Mouse (Mus musculus) erythroid progenitor cell, adult 5-6 weeks (primary cell): ENCODE measurements around the gene Mgarp. TPM values are rescaled to one million over a fixed set of nuclear protein-coding genes. Genes with fewer than 3 reads are reported as not detected.
"Not testable (repeated sequence)": the region's sequence is repeated elsewhere in the genome, so short reads cannot be mapped to it uniquely, and the experiment has no call there.

ENCODE experiments used
- ATAC-seq: replicated peaks from 2 replicates; pipeline ENCODE4 v1.8.0; 2016; ENCODE audit warnings: moderate number of reproducible peaks, mild to moderate bottlenecking, moderate TSS enrichment, inconsistent platforms; ENCODE audit not compliant: poor library complexity, low FRiP score, severe bottlenecking
- total RNA-seq, 2 experiments: library from RNA; stranded (forward) in 1 of 2; stranded (reverse) in 1 of 2; fragments of 150-400 nt in 1 of 2; fragments of 186-747, 209-891 nt in 1 of 2; gene quantifications; 2 replicates each; pipeline versions ENCODE4 v1.2.3 to v1.2.4; 2015 to 2017; ENCODE audit warnings: low replicate concordance in 2 of 2

Gene Mgarp
- total RNA-seq, 2 experiments from 2014 or later, result 3.9 TPM; not detected in 1

GRCm38 (mm10) chr3:51344182-51344581, 52.4 kb downstream of the Mgarp start:
- not testable (repeated sequence) for ATAC-seq

DNA sequence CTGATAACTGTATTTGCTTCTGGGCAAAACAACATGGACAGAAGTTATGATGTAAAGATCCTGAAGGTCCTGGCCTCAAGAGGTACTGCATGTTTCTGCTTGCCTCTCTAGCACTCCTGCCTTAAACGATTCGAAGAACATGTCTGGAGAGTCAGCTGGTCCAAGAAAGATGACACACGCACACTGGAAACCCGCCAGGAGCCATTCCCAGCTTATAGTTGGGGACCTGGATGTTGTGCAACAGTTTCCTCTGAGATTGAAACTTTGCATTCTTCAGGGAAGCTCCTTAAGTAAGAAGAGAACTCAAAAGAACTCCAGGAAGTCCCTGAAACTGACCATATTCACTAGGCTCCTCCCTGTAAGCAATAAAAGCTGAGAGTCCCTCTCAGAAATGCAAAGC, 53.3 kb downstream of the Mgarp start:
- no peak for ATAC-seq

GRCm38 (mm10) chr3:51342152-51342551, 54.4 kb downstream of the Mgarp start:
- no peak for ATAC-seq

DNA sequence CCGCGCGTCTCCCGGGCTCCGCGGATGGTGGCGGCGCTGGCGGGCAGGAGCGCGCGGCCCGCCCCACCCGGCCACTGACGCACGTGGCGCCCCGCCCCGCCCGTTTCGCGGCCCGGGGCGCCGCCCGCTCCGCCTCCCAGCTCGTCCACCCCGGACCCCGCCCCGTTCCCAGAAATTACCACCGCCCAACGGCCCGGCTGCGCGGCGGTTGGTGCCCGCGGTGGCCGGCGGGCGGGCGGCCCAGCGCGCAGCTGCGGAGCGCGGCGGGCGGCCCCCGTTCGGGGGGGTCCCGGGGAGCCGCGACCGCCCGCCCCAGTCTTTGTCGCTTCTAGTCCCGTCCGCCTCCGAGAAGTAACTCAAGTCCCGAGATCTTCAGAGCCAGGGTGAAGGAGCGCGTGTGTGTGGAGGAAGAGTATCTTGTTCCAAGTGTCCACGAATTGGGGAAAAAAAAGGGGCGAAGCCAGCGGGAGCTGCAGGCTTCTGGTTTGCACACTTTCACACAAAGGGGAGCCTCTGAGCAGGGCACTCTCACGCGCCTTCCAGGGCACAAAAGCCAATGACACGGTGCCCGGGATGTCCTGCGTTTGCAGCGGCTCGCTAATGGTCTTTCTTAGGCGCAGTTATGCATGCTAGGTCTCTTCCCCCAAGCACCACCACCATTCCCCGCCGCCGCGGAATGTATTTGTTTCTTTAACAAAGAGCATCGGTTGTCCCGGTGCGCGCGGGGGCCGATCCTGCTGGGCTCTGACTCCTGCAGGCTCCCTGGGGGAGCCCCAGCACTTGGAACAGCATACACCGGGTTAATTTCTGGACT, 55.1 kb downstream of the Mgarp start:
- peak; percentile 70 for ATAC-seq

GRCm38 (mm10) chr3:51340552-51341267, 55.8 kb downstream of the Mgarp start, which contains the start of gene Elf2:
Gene Elf2 (minus strand): TSS chr3:51340663.
- ATAC-seq, result peak; percentile 83

DNA sequence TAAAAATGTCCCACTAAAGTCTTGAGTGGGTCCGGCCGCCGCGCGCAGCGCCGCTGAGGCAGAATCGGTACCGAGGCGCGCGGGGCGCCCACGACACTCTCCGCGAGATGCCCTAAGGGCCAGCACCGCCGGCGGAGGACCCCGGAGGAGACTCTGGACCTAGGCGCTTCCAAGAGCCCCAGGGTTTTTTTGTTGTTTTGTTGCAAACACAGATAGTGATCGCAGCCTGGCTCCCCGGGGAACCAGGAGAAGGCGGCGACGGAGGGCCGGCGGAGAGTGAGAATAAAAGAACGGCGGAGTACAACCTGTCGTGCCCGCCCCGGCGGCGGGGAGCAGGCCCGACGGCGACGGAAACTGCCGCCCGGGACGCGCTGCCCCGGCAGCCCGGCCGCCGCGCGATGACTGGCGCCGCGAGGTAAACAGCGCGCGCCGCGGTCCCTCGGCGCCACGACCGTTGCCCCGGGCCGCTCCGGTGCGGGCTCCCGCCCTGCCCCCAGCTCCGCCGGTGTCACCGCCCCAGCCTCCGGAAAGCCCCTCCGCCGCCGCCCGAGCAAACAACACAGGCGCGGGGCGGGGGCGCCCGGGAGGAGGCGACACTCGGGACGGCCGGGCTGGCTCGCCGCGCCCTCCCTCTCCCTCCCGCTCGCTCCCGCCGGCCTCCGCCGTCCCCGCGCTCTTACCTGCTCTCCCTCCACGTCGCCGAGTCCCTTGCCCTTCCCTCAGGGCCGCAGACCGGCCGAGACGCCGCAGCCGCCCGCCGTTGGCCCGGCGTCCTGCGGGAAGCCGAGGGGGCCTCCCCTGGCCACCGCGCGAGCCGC, 56.6 kb downstream of the Mgarp start:
- peak; percentile 16; the same call in 1 of the 2 replicates for ATAC-seq

DNA sequence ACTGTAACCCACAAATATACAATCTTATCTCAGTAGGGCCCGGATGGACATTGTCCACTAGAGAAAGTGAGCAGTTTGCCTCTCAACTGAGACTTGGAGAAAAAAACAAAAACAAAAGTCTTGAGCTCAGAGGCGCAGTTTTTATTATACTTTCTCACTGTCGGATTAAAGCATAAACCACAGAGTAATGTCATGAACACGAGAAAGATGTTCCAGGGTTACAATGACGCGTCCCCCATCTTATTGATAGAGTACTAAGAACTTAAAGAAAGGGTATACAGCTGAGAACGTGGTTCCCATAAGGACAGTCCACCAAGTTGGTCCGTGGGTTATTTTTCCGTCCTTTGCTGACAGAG, 57.2 kb downstream of the Mgarp start:
- no peak for ATAC-seq

Other genes starting within 250 kb of the Mgarp start
- 59.8 and 69.2 TPM in 2 replicates for gene Noct, start 172.3 kb downstream of the Mgarp start, total RNA-seq (2015; ENCODE audit: low replicate concordance)
- gene Noct, start 172.3 kb downstream of the Mgarp start, total RNA-seq (2017; ENCODE audit: low replicate concordance), result 40.7 and 49.9 TPM in 2 replicates
- gene Elf2, start 56.1 kb downstream of the Mgarp start, total RNA-seq (2015; ENCODE audit: low replicate concordance), result 35.0 and 53.2 TPM in 2 replicates
- 90.9 and 107 TPM in 2 replicates for gene Elf2, start 56.1 kb downstream of the Mgarp start, total RNA-seq (2017; ENCODE audit: low replicate concordance)
- 34.2 and 67.1 TPM in 2 replicates for gene Ndufc1, start 12.2 kb upstream of the Mgarp start, total RNA-seq (2015; ENCODE audit: low replicate concordance)
- gene Ndufc1, start 12.2 kb upstream of the Mgarp start, total RNA-seq (2017; ENCODE audit: low replicate concordance), result 9.3 and 17.5 TPM in 2 replicates
- gene Naa15, start 18.4 kb upstream of the Mgarp start, total RNA-seq (2015; ENCODE audit: low replicate concordance), result 47.8 and 48.7 TPM in 2 replicates
- gene Naa15, start 18.4 kb upstream of the Mgarp start, total RNA-seq (2017; ENCODE audit: low replicate concordance), result 64.4 and 73.0 TPM in 2 replicates
- gene Rab33b, start 87.2 kb upstream of the Mgarp start, total RNA-seq (2015; ENCODE audit: low replicate concordance), result 2.5 and 5.4 TPM in 2 replicates
- gene Rab33b, start 87.2 kb upstream of the Mgarp start, total RNA-seq (2017; ENCODE audit: low replicate concordance), result 2.2 and 2.9 TPM in 2 replicates
- gene Setd7, start 164.1 kb upstream of the Mgarp start, total RNA-seq (2015; ENCODE audit: low replicate concordance), result 5.9 and 9.4 TPM in 2 replicates
- 1.6 and 3.3 TPM in 2 replicates for gene Setd7, start 164.1 kb upstream of the Mgarp start, total RNA-seq (2017; ENCODE audit: low replicate concordance)